Mouse (Mus musculus): ENCODE measurements around the gene Irf2. TPM values are rescaled to one million over a fixed set of nuclear protein-coding genes. Genes with fewer than 3 reads are reported as not detected.

Gene Irf2
- polyA plus RNA-seq, 1 experiment from 2014 or later: 23.2 TPM

DNA sequence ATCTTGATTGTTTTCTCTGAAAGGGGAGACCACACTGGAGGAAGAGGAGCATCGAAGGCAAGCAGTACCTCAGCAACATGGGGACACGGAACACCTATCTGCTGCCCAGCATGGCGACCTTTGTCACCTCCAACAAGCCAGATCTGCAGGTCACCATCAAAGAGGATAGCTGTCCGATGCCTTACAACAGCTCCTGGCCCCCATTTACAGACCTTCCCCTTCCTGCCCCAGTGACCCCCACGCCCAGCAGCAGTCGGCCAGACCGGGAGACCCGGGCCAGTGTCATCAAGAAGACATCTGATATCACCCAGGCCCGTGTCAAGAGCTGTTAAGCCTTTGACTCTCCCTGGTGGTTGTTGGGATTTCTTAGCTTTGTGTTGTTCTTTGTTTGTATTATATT lies 106.4 kb downstream of the Irf2 start:
- no peak overlapping the region for H3K4me2 ChIP-seq (replicated peaks; ENCODE audit: low read depth, low read length)
- no peak for ATAC-seq (ENCODE audit: insufficient number of reproducible peaks, insufficient read depth, low FRiP score, low read depth)
- peaks cover 9% of the 10 kb centered on the region for H3K36me3 ChIP-seq (ENCODE audit: control insufficient read depth, insufficient read depth, low read length)
- no peaks in the 10 kb centered on the region for H3K27me3 ChIP-seq (ENCODE audit: control insufficient read depth, insufficient read depth, low read length)
- 85% methylated on average over 9 of the region's 9 CpGs for WGBS
- peaks cover 10% of the 10 kb centered on the region; the same call in 1 of the 2 replicates for H3K4me1 ChIP-seq (ENCODE audit: control insufficient read depth, insufficient read depth, low read length)
- H3K4me3 ChIP-seq (ENCODE audit: low read depth, low read length): no peak overlapping the region
- no peak overlapping the region for H3K9ac ChIP-seq (replicated peaks; ENCODE audit: low read depth, low read length)
- peak overlapping the region; percentile 1; the same call in 1 of the 2 replicates for H3K27ac ChIP-seq (ENCODE audit: low read length)
- no peaks in the 10 kb centered on the region for H3K9me3 ChIP-seq (ENCODE audit: control insufficient read depth, low read depth, low read length)

DNA sequence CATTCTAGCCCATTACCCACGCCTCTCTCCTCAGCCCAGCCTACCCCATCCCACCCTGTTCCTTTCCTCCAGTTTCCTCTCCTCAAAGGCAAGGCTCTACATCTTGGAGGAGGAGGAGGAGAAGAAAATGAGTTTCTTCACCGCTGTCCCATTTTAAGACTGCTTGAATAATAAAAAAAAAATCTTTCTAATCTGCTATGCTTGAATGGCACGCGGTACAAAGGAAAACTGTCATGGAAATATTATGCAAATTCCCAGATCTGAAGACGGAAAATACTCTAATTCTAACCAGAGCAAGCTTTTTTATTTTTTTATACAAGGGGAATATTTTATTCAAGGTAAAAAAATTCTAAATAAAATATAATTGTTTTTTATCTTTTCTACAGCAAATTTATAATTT lies 107.4 kb downstream of the Irf2 start:
- Histone ChIP-seq H3K4me3 (ENCODE audit: low read depth, low read length) (no peak overlapping the region), H3K9ac (replicated peaks; ENCODE audit: low read depth, low read length) (no peak overlapping the region), H3K36me3 (ENCODE audit: control insufficient read depth, insufficient read depth, low read length) (peaks cover 9% of the 10 kb centered on the region), H3K27ac (ENCODE audit: low read length) (no peak overlapping the region), H3K27me3 (ENCODE audit: control insufficient read depth, insufficient read depth, low read length) (no peaks in the 10 kb centered on the region), H3K4me2 (replicated peaks; ENCODE audit: low read depth, low read length) (no peak overlapping the region), H3K9me3 (ENCODE audit: control insufficient read depth, low read depth, low read length) (no peaks in the 10 kb centered on the region), H3K4me1 (ENCODE audit: control insufficient read depth, insufficient read depth, low read length) (peaks cover 10% of the 10 kb centered on the region; the same call in 1 of the 2 replicates)
- 99% methylated on average over 5 of the region's 5 CpGs for WGBS
- no peak for ATAC-seq (ENCODE audit: insufficient number of reproducible peaks, insufficient read depth, low FRiP score, low read depth)

- Histone ChIP-seq H3K9ac (replicated peaks; ENCODE audit: low read depth, low read length) (no peak overlapping the region), H3K36me3 (ENCODE audit: control insufficient read depth, insufficient read depth, low read length) (peaks cover 9% of the 10 kb centered on the region), H3K27me3 (ENCODE audit: control insufficient read depth, insufficient read depth, low read length) (no peaks in the 10 kb centered on the region), H3K4me3 (ENCODE audit: low read depth, low read length) (no peak overlapping the region), H3K4me2 (replicated peaks; ENCODE audit: low read depth, low read length) (no peak overlapping the region), H3K9me3 (ENCODE audit: control insufficient read depth, low read depth, low read length) (no peaks in the 10 kb centered on the region), H3K4me1 (ENCODE audit: control insufficient read depth, insufficient read depth, low read length) (no peaks in the 10 kb centered on the region), H3K27ac (ENCODE audit: low read length) (no peak overlapping the region)
- ATAC-seq (ENCODE audit: insufficient number of reproducible peaks, insufficient read depth, low FRiP score, low read depth): no peak
- 77% methylated on average over 6 of the region's 6 CpGs for WGBS
Measured at GRCm38 (mm10) chr8:46848011-46848641, 108.6 kb downstream of the Irf2 start.

DNA sequence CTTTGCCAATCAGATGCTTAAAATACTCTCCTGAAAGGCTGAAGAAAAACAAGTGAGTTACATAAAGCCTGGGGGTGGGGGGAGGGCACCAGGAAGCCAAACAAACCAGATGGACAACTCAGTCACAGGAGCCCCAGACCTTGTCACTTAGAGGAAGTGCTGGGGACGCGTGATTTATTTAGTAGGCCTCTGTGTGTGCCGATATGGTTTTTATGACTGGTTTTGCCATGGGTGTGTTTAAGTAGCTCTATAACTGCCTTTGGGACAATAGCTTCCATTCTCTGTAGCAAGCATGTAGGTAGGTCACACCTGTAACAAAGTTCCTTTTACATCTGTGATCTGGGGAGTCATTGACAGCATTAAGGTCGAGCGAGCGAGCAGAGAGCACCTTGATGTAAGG lies 109.4 kb downstream of the Irf2 start:
- H3K4me3 ChIP-seq (ENCODE audit: low read depth, low read length): no peak overlapping the region
- WGBS: 56% methylated on average over 6 of the region's 6 CpGs
- H3K27ac ChIP-seq (ENCODE audit: low read length): no peak overlapping the region
- no peak for ATAC-seq (ENCODE audit: insufficient number of reproducible peaks, insufficient read depth, low FRiP score, low read depth)
- no peak overlapping the region for H3K9ac ChIP-seq (replicated peaks; ENCODE audit: low read depth, low read length)
- no peaks in the 10 kb centered on the region for H3K27me3 ChIP-seq (ENCODE audit: control insufficient read depth, insufficient read depth, low read length)
- no peaks in the 10 kb centered on the region for H3K4me1 ChIP-seq (ENCODE audit: control insufficient read depth, insufficient read depth, low read length)
- no peak overlapping the region for H3K4me2 ChIP-seq (replicated peaks; ENCODE audit: low read depth, low read length)
- H3K9me3 ChIP-seq (ENCODE audit: control insufficient read depth, low read depth, low read length): no peaks in the 10 kb centered on the region
- peaks cover 9% of the 10 kb centered on the region for H3K36me3 ChIP-seq (ENCODE audit: control insufficient read depth, insufficient read depth, low read length)

DNA sequence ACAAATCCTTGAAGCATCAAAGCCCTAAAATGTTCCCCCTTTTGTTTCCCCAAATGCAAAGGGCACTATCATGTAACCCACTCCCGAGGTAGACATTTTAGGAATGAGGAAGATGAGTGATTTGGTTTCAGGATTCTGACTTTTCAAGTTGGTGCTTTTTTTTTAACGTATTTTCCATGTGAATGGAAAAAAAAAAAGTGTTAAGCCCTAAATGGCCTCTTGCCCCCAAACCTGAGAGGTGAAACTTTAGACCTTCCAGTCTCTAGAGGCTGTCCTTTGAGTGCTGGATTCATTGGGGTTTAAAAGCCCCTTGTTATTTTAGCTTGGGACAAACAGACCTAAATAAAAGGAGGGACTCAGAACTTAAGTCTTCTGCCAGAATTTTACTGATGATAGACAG lies 109.9 kb downstream of the Irf2 start:
- no peak overlapping the region for H3K9ac ChIP-seq (replicated peaks; ENCODE audit: low read depth, low read length)
- no peaks in the 10 kb centered on the region for H3K9me3 ChIP-seq (ENCODE audit: control insufficient read depth, low read depth, low read length)
- H3K27me3 ChIP-seq (ENCODE audit: control insufficient read depth, insufficient read depth, low read length): no peaks in the 10 kb centered on the region
- no peak overlapping the region for H3K27ac ChIP-seq (ENCODE audit: low read length)
- WGBS: 30% methylated on average over 2 of the region's 2 CpGs
- no peak overlapping the region for H3K4me3 ChIP-seq (ENCODE audit: low read depth, low read length)
- peaks cover 9% of the 10 kb centered on the region for H3K36me3 ChIP-seq (ENCODE audit: control insufficient read depth, insufficient read depth, low read length)
- H3K4me1 ChIP-seq (ENCODE audit: control insufficient read depth, insufficient read depth, low read length): no peaks in the 10 kb centered on the region
- H3K4me2 ChIP-seq (replicated peaks; ENCODE audit: low read depth, low read length): no peak overlapping the region
- no peak for ATAC-seq (ENCODE audit: insufficient number of reproducible peaks, insufficient read depth, low FRiP score, low read depth)

- Histone ChIP-seq H3K9me3 (ENCODE audit: control insufficient read depth, low read depth, low read length) (no peaks in the 10 kb centered on the region), H3K27ac (ENCODE audit: low read length) (peak overlapping the region; percentile 6; the same call in 1 of the 2 replicates), H3K27me3 (ENCODE audit: control insufficient read depth, insufficient read depth, low read length) (no peaks in the 10 kb centered on the region), H3K4me2 (replicated peaks; ENCODE audit: low read depth, low read length) (no peak overlapping the region), H3K4me1 (ENCODE audit: control insufficient read depth, insufficient read depth, low read length) (no peaks in the 10 kb centered on the region), H3K9ac (replicated peaks; ENCODE audit: low read depth, low read length) (no peak overlapping the region), H3K36me3 (ENCODE audit: control insufficient read depth, insufficient read depth, low read length) (peaks cover 9% of the 10 kb centered on the region), H3K4me3 (ENCODE audit: low read depth, low read length) (no peak overlapping the region)
- 88% methylated on average over 6 of the region's 6 CpGs for WGBS
- ATAC-seq (ENCODE audit: insufficient number of reproducible peaks, insufficient read depth, low FRiP score, low read depth): no peak
Measured at GRCm38 (mm10) chr8:46850258-46850897, 110.8 kb downstream of the Irf2 start.

- WGBS: 59% methylated on average over 4 of the region's 4 CpGs
- no peak overlapping the region for H3K27ac ChIP-seq (ENCODE audit: low read length)
- no peak for ATAC-seq (ENCODE audit: insufficient number of reproducible peaks, insufficient read depth, low FRiP score, low read depth)
Measured at GRCm38 (mm10) chr8:46851560-46851959, 112.0 kb downstream of the Irf2 start.

GRCm38 (mm10) chr8:46852377-46852776 lies 112.8 kb downstream of the Irf2 start:
- Histone ChIP-seq H3K9ac (replicated peaks; ENCODE audit: low read depth, low read length) (no peak overlapping the region), H3K36me3 (ENCODE audit: control insufficient read depth, insufficient read depth, low read length) (no peaks in the 10 kb centered on the region), H3K4me3 (ENCODE audit: low read depth, low read length) (no peak overlapping the region), H3K9me3 (ENCODE audit: control insufficient read depth, low read depth, low read length) (no peaks in the 10 kb centered on the region), H3K27me3 (ENCODE audit: control insufficient read depth, insufficient read depth, low read length) (no peaks in the 10 kb centered on the region), H3K27ac (ENCODE audit: low read length) (no peak overlapping the region), H3K4me1 (ENCODE audit: control insufficient read depth, insufficient read depth, low read length) (no peaks in the 10 kb centered on the region), H3K4me2 (replicated peaks; ENCODE audit: low read depth, low read length) (no peak overlapping the region)
- ATAC-seq (ENCODE audit: insufficient number of reproducible peaks, insufficient read depth, low FRiP score, low read depth): no peak
- WGBS: 80% methylated on average over 11 of the region's 11 CpGs

More at GRCm38 (mm10) chr8:46851560-46851959, 112.0 kb downstream of the Irf2 start:
- no peaks in the 10 kb centered on the region; the same call in 1 of the 2 replicates for H3K36me3 ChIP-seq (ENCODE audit: control insufficient read depth, insufficient read depth, low read length)
- H3K27me3 ChIP-seq (ENCODE audit: control insufficient read depth, insufficient read depth, low read length): no peaks in the 10 kb centered on the region
- H3K4me1 ChIP-seq (ENCODE audit: control insufficient read depth, insufficient read depth, low read length): no peaks in the 10 kb centered on the region
- no peak overlapping the region for H3K9ac ChIP-seq (replicated peaks; ENCODE audit: low read depth, low read length)
- H3K9me3 ChIP-seq (ENCODE audit: control insufficient read depth, low read depth, low read length): no peaks in the 10 kb centered on the region
- no peak overlapping the region for H3K4me2 ChIP-seq (replicated peaks; ENCODE audit: low read depth, low read length)
- no peak overlapping the region for H3K4me3 ChIP-seq (ENCODE audit: low read depth, low read length)

All from stomach, embryonic 14.5 days (tissue).